Mouse (Mus musculus): ENCODE measurements around the gene Slco1a1. TPM values are rescaled to one million over a fixed set of nuclear protein-coding genes. Genes with fewer than 3 reads are reported as not detected.
"Not testable (repeated sequence)": the region's sequence is repeated elsewhere in the genome, so short reads cannot be mapped to it uniquely, and the experiment has no call there.

Gene Slco1a1
- polyA plus RNA-seq, 1 experiment = 0.77 TPM

DNA sequence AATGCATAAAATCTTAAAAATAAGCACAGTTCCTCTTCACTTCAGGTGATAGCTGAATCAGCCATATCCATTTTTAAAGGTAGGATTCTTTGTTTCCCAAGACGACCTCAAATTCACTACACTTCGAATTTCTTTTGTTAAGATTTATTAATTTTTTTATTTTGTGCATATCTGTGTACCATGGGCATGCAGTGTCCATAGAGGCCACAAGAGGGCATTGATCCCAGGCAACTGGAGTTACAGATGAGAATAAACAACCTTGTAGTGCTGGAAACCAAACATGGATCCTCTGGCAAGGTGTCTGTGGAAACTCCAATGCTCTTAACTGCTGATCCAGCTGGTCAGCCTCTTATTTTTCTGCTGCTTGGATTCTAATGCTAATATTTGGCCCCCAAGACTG is 58.5 kb downstream of the Slco1a1 start:
- TF ChIP-seq POLR2A (IDR thresholded peaks at IDR 0.05; ENCODE audit: borderline replicate concordance, control insufficient read depth, low read depth, low read length) (no peak), CTCF (IDR thresholded peaks at IDR 0.05; ENCODE audit: control insufficient read depth, insufficient read depth, low read length) (no peak)
- WGBS = 58% methylated on average over 2 of the region's 2 CpGs
- H3K27ac ChIP-seq (ENCODE audit: control insufficient read depth, insufficient read depth, low read depth, low read length, poor library complexity) = no peak overlapping the region
- no peak overlapping the region for H3K4me3 ChIP-seq (replicated peaks; ENCODE audit: control insufficient read depth, low read depth, low read length)
- no peaks in the 10 kb centered on the region for H3K4me1 ChIP-seq (ENCODE audit: control insufficient read depth, insufficient read depth, low read length)

DNA sequence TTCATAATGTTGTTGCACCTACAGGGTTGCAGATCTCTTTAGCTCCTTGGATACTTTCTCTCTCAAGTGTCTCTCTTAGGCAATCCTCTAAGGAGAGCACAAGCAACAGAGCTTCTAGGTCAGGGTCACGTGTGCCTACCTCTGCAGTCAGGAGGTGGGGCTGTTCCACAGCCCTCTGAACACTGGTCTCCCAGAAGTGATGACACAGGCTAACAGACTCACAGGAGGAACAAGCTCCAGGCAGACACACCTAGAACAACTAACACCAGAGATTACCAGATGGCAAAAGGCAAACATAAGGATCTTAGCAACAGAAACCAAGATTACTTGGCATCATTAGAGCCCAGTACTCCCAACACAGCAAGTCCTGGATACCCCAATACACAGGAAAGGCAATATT is 64.2 kb downstream of the Slco1a1 start:
- no peak for TF ChIP-seq POLR2A (IDR thresholded peaks at IDR 0.05; ENCODE audit: borderline replicate concordance, control insufficient read depth, low read depth, low read length)
- no peak for TF ChIP-seq CTCF (IDR thresholded peaks at IDR 0.05; ENCODE audit: control insufficient read depth, insufficient read depth, low read length)

DNA sequence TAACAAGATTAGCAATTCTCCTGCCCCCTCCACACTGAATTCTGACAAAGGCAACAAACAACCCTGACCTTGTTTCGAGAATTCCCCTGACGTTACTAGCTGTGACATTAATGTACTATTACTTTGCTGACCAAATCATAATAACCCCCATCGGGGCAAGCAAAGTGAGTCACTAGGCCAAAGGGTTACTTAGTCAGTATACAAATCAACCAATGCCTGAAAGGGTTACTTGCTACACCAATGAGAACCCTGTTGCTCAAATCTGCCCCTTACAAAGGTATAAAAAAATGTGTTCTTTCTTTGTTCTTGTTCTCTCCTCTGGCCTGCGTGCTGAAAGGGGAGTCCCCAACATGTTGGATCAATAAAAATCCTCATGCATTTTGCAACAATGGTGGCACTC is 71.0 kb downstream of the Slco1a1 start:
- WGBS = 71% methylated on average over 4 of the region's 4 CpGs

More for the DNA sequence above, 64.2 kb downstream of the Slco1a1 start:
- WGBS = 61% methylated on average over 1 of the region's 1 CpGs
- Histone ChIP-seq H3K4me1 (ENCODE audit: control insufficient read depth, insufficient read depth, low read length) (no peaks in the 10 kb centered on the region), H3K4me3 (replicated peaks; ENCODE audit: control insufficient read depth, low read depth, low read length) (no peak overlapping the region), H3K27ac (ENCODE audit: control insufficient read depth, insufficient read depth, low read depth, low read length, poor library complexity) (no peak overlapping the region)

DNA sequence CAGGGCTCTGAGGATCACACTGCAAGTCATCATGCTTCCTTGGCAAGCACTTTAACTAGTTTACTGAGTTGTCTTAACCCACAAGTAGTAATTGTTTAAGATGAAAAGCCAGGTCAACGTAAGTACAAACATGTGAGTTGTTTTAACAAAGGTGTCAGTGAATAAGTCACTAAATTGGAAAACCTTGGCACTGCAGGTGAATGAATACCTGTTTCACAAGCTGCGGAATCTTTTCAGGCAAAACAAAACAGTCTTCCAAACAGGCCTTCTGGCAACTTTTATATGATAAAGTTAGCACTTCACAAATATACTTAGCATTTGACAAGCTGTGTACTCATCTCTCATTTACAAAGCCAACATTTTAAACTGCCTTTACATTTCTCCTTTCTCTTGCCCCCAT is 75.1 kb downstream of the Slco1a1 start:
- Histone ChIP-seq H3K27ac (ENCODE audit: control insufficient read depth, insufficient read depth, low read depth, low read length, poor library complexity) (no peak overlapping the region), H3K4me1 (ENCODE audit: control insufficient read depth, insufficient read depth, low read length) (no peaks in the 10 kb centered on the region), H3K4me3 (replicated peaks; ENCODE audit: control insufficient read depth, low read depth, low read length) (no peak overlapping the region)
- TF ChIP-seq POLR2A (IDR thresholded peaks at IDR 0.05; ENCODE audit: borderline replicate concordance, control insufficient read depth, low read depth, low read length) (no peak), CTCF (IDR thresholded peaks at IDR 0.05; ENCODE audit: control insufficient read depth, insufficient read depth, low read length) (no peak)
- 69% methylated on average over 2 of the region's 2 CpGs for WGBS

More for the DNA sequence above, 71.0 kb downstream of the Slco1a1 start:
- not testable (repeated sequence) for H3K4me1 ChIP-seq (ENCODE audit: control insufficient read depth, insufficient read depth, low read length); H3K27ac ChIP-seq (ENCODE audit: control insufficient read depth, insufficient read depth, low read depth, low read length, poor library complexity); H3K4me3 ChIP-seq (replicated peaks; ENCODE audit: control insufficient read depth, low read depth, low read length)

DNA sequence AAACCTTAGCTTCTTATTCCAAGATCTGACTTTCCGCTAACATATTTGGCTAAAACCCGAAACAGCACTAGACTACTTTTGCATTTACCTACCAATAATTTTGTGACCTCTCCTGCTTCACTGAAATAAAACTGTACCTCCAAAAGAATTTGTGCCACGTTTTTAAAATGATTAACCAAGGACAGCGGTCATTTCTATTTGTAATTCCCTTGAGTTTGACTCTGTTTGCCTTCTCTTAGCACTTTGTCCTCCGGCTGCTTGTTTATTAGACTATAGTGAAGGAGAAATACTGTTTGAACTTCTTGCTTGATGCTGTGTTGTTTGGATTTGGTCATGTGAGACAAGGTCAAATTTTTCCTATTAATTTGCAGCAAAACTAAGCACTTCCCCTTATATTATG is 78.0 kb downstream of the Slco1a1 start:
- H3K4me1 ChIP-seq (ENCODE audit: control insufficient read depth, insufficient read depth, low read length) = no peaks in the 10 kb centered on the region
- TF ChIP-seq CTCF (IDR thresholded peaks at IDR 0.05; ENCODE audit: control insufficient read depth, insufficient read depth, low read length) (no peak), POLR2A (IDR thresholded peaks at IDR 0.05; ENCODE audit: borderline replicate concordance, control insufficient read depth, low read depth, low read length) (no peak)
- H3K4me3 ChIP-seq (replicated peaks; ENCODE audit: control insufficient read depth, low read depth, low read length) = no peak overlapping the region
- H3K27ac ChIP-seq (ENCODE audit: control insufficient read depth, insufficient read depth, low read depth, low read length, poor library complexity) = no peak overlapping the region
- WGBS = 71% methylated on average over 5 of the region's 5 CpGs

DNA sequence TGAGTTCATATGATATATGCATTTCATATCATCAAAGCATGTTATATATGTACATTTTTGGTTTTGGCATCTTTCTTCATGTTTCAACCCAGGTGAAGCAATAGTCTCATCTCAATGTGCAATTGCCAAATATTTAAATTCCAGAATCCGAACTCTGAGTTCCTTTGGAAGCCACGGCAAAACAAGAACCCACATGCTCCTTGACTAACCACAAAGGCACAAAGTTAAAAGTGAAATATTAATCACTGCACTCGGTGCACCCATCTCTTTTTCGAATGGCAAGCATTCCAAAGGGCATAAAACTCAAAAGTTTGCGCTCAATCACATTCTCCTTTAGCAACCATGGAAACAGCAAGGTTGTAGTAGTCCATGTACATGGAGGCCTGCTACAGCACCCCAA is 80.7 kb downstream of the Slco1a1 start:
- Histone ChIP-seq H3K4me1 (ENCODE audit: control insufficient read depth, insufficient read depth, low read length) (no peaks in the 10 kb centered on the region), H3K4me3 (replicated peaks; ENCODE audit: control insufficient read depth, low read depth, low read length) (no peak overlapping the region), H3K27ac (ENCODE audit: control insufficient read depth, insufficient read depth, low read depth, low read length, poor library complexity) (no peak overlapping the region)
- TF ChIP-seq POLR2A (IDR thresholded peaks at IDR 0.05; ENCODE audit: borderline replicate concordance, control insufficient read depth, low read depth, low read length) = no peak
- no peak for TF ChIP-seq CTCF (IDR thresholded peaks at IDR 0.05; ENCODE audit: control insufficient read depth, insufficient read depth, low read length)
- WGBS = 78% methylated on average over 5 of the region's 5 CpGs

DNA sequence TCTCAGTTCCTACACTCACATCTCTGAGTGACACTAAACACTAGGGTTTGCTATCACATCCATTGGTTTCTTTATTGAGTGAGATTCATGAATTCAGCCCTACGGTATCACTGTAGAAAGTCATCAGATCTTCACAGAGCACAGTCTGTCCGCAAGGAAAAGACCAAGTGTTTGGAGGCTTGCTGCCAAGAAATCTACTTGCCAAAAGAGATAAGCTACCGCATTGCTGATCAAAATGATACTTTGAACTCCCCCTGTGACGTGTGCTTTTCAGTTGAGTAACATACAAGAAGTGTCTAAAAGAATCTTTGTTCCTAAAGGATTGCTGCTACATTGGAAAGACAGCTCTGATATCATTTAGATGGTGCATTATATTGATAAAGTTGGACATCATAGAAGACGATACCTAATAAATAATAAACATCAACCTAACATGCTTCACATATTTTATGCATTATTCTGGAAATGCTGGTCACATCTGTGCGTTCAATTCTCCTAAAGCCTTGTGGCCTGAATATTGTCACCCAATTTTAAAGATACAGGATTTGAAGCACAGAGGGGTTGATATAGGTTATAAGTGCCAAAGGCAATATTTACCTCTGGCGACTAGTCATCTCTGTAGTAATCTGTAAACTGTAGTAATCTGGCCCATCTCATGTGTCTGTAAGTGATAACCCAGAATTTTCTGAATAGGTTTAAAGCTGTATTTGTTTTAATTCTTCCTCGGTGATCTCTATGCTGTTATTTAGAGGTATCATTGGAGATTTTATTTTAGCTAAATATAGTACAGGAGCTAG is 88.8 kb downstream of the Slco1a1 start:
- no peak overlapping the region for H3K4me3 ChIP-seq (replicated peaks; ENCODE audit: control insufficient read depth, low read depth, low read length)
- TF ChIP-seq CTCF (IDR thresholded peaks at IDR 0.05; ENCODE audit: control insufficient read depth, insufficient read depth, low read length) = no peak
- no peak for TF ChIP-seq POLR2A (IDR thresholded peaks at IDR 0.05; ENCODE audit: borderline replicate concordance, control insufficient read depth, low read depth, low read length)
- H3K4me1 ChIP-seq (ENCODE audit: control insufficient read depth, insufficient read depth, low read length) = no peaks in the 10 kb centered on the region
- H3K27ac ChIP-seq (ENCODE audit: control insufficient read depth, insufficient read depth, low read depth, low read length, poor library complexity) = no peak overlapping the region
- 78% methylated on average over 8 of the region's 8 CpGs for WGBS

Other genes with a start within 250 kb of the Slco1a1 start
- not detected in 2 replicates for gene Gm5724, start 173.2 kb downstream of the Slco1a1 start, polyA plus RNA-seq (2011; ENCODE audit: insufficient read depth, insufficient read length, low replicate concordance, missing spikeins)
- gene Slco1a4, start 90.8 kb downstream of the Slco1a1 start, polyA plus RNA-seq (2011; ENCODE audit: insufficient read depth, insufficient read length, low replicate concordance, missing spikeins) = not detected in 2 replicates
- gene Gm6614, start 64.5 kb upstream of the Slco1a1 start, polyA plus RNA-seq (2011; ENCODE audit: insufficient read depth, insufficient read length, low replicate concordance, missing spikeins) = not detected in 2 replicates

All from bone marrow, adult 2 months (tissue).